Mouse (Mus musculus) cerebellum, postnatal 36 days (tissue): ENCODE data around the gene Flot1.

ENCODE experiments used
- DNase-seq, 2 experiments: peaks; one replicate each; pipeline ENCODE4 v3.0.0; 2021 to 2022; ENCODE audit warnings: mixed read lengths in 2 of 2

The Flot1 gene

DNA sequence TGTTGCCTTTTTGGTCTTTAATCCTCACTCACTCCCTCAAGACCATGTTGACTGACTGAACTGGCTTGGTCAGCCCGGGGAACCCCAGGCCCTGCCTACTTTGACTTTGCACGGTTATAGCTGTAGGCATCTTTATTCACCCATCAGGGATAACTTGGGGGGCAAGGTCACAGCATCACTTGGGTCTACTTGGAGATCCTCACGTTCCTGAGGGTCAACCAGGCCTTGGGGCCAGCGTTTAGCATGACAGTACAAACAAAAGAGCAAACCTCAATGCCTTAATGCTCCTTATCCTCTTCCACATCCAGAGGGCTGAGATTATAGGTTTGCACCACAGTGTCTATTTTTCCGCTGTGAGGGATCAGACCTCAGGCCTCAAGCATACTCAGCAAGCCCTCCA is 10.7 kb upstream of the Flot1 start:
- DNase-seq = no peak

GRCm38 (mm10) chr17:35812736-35813135 is 10.3 kb upstream of the Flot1 start:
- DNase-seq = no peak

GRCm38 (mm10) chr17:35813245-35813647 is 9.8 kb upstream of the Flot1 start:
- DNase-seq = peak; percentile 31 to 47

- no peak for DNase-seq
These were observed 9.4 kb upstream of the Flot1 start for GRCm38 (mm10) chr17:35813653-35814052.

- no peak for DNase-seq
These were observed 8.4 kb upstream of the Flot1 start for GRCm38 (mm10) chr17:35814678-35815077.

- DNase-seq = no peak
These were observed 7.2 kb upstream of the Flot1 start for GRCm38 (mm10) chr17:35815836-35816235.

DNA sequence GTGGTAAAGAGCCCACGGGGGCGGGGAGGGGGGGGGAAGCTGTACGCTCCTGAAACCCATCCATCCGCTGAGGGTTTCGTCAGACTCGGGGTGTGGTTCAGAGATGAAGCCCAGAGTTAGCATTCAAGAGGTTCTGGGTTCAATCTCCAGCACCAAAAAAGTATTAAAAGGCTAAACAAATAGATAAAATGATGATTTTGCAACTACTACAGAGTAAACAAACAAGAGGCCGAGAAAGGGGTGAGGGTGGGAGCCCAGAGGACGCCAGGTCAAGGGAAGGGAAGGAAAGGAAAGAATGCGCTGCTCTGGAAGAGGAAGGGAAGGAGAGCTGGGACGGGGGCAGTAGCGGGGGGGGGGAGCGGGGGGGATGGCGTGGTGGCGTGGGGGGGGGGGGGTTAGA is 6.3 kb upstream of the Flot1 start:
- DNase-seq = no peak

GRCm38 (mm10) chr17:35817226-35817625 is 5.8 kb upstream of the Flot1 start:
- DNase-seq = no peak

DNA sequence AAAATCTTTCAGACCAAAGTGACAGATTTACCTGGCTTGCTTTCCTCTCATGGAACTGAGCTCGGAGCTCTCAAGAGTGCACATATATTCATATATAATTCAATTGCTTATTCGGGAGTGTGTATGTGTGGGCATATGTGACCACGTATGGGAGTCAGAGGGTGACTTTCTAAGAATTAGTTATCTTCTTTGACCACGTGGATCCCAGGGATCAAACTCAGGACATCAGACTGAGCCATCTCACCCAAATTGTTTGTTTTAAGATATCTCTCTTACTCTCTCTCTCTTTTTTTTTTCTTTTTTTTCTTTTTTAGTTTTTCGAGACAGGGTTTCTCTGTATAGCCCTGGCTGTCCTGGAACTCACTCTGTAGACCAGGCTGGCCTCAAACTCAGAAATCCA is 2.9 kb upstream of the Flot1 start:
- no peak for DNase-seq

DNA sequence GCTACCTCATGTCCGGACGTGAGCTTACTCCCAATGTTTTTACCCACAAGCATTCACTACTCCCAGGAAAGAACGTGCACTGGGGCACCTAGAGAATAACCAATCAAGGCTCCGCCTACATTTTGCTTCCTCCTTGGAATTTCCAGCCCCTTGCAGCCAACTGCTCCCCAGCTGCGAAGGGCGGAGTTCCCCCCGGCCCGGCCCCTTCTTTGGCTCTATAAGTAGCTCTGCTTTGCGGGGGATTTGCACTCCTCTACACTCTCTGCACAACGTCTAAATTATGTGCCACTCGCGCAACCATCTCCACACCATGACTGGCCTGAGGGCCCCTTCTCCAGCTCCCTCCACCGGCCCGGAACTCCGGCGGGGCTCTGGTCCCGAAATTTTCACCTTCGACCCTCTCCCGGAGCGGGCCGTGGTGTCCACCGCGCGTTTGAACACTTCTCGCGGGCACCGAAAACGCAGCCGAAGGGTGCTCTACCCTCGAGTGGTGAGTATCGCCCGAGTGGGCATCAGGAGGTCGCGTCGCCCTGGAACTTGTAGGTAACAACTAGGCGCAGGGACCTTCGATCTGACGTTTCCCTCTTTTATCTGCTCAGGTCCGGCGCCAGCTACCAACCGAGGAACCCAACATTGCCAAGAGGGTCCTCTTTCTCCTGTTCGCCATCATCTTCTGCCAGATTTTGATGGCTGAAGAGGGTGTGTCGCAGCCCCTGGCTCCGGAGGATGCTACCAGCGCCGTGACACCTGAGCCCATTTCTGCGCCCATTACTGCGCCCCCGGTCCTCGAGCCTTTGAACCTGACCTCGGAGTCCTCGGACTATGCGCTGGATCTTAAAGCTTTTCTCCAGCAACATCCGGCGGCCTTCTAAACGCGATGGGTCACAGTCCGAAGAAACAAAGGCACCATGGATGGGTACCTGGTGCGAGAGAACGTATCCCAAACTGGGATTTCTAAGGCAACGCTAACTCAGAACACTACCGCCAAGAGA is 1.3 kb upstream of the Flot1 start, which contains the start of gene Ier3:
Gene Ier3, plus strand, starts transcription at position 246 of the 992 bp plus-strand sequence.
- peak; percentile 44 to 54 for DNase-seq

- DNase-seq = no peak
These were observed 466 bp upstream of the Flot1 start for GRCm38 (mm10) chr17:35822564-35822963.

DNA sequence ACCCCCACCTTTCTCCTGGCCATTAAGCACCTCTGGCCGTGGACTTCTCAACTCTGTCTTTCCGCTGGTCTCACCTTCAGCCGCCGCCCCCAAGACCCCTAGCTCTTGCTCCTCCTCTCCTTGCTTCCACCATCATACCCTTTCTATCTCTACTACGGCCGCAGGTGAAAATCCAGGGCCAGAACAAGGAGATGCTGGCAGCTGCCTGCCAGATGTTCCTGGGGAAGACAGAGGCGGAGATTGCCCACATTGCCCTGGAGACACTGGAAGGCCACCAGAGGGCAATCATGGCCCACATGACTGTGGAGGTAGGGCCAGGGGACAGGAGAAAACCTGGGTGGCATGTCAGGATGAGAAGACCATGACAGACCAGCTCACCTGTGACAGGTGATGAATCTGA is 1.4 kb downstream of the Flot1 start:
- DNase-seq = no peak

DNA sequence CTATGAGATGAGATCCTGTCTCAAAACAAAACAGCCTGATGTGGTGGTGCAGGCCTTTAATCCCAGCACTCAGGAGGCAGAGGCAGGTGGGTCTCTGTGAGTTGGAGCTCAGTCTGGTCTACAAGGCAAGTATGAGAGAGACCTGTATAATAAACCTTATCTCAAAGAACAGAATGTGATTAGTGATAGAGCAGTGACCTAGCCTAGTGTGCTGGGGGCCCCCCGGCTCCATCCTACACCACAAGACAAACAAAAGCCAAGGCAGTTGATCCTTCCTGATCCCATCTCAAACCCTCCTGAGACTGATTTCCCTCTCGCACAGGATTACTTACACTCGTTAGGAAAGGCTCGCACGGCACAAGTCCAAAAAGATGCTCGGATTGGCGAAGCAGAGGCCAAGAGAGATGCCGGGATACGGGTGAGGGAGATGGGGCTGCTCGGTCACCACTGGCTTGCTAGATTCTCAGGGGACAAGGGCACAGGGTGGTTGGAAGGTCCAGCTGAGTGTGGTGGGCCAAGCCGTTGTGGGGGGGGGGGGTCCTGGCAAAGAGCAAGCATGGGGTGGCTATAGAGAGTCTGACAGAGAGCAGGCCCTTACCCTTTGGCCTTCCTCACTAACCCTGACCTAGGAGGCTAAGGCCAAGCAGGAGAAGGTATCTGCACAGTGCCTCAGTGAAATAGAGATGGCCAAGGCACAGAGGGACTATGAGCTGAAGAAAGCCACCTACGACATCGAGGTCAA is 2.2 kb downstream of the Flot1 start:
- no peak for DNase-seq

DNA sequence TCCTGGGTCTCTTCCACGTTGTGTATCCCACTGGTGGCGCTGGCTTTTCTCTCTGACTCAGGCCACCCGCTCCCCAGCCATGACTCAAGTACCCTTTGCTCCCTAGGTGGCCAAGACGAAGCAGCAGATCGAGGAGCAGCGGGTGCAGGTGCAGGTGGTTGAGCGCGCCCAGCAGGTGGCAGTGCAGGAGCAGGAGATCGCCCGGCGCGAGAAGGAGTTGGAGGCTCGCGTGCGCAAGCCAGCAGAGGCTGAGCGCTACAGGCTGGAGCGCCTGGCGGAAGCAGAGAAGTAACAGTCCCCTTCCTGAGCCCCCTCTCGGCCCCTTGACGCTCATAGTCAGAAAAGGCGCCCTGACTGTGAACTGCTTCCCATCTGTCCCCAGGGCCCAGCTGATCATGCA is 6.7 kb downstream of the Flot1 start:
- DNase-seq = peak; percentile 80 to 84

- DNase-seq = no peak
These were observed 9.6 kb downstream of the Flot1 start for GRCm38 (mm10) chr17:35832400-35833238.

DNA sequence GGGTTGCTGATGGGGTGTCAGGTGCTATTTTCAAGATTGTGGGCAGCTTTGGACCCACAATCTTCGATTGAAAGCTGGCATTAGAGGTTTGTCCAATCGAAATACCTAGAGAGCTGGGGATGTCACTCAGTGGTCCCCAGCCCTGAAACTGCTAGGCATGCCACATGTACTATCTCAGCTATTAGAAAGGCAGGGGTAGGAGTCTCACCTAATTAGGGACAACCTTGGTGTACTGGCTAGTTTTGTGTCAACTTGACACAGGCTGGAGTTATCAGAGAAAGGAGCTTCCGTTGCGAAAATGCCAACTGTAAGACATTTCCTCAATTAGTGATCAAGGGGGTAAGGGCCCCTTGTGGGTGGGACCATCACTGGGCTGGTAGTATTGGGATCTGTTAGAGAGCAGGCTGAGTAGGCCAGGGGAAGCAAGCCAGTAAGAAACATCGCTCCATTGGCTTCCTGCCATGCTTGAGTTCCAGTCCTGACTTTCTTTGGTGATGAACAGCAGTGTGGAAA is 10.3 kb downstream of the Flot1 start:
- DNase-seq = no peak

DNA sequence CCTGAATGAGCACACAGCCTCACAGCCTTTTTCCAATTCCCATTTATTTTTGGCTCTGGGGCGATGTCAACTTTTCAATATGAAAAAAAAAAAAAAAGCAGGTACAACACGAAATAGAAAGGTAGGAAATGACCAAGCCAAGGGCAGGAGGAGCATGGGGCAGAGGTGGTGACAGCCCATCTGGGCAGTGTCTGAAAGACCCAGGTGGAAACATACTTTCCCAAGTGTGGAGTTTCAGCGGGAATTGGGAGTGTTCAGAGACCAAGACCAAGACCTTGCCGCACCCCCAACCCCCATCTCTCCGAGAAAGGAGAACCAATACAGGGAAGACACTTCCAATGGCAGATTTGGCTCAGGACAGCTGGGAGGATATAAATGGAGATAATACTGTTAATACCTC is 10.9 kb downstream of the Flot1 start:
- DNase-seq = no peak

DNA sequence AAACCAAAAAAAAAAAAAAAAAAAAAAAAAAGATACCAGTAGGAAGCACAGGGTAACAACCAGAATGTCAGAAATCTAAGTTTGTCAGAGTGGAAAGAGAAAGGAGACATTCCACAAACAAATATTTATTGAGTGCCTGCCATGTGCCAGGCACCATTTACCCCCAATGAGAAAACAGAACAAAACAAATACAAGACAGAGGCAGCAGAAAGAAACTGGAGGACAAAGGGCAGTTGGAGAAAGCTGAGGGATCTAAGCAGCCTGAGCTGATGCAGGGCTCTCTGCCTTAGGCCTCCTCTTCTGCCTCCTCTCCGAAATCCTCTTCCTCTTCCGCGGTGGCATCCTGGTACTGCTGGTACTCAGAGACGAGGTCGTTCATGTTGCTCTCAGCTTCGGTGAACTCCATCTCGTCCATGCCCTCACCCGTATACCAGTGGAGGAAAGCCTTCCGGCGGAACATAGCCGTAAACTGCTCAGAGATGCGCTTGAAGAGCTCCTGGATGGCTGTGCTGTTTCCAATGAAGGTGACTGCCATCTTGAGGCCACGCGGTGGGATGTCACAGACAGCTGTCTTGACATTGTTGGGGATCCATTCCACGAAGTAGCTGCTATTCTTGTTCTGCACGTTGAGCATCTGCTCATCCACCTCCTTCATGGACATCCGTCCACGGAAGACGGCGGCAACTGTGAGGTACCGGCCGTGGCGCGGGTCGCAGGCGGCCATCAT is 11.8 kb downstream of the Flot1 start:
- DNase-seq = peak; percentile 29 to 37

DNA sequence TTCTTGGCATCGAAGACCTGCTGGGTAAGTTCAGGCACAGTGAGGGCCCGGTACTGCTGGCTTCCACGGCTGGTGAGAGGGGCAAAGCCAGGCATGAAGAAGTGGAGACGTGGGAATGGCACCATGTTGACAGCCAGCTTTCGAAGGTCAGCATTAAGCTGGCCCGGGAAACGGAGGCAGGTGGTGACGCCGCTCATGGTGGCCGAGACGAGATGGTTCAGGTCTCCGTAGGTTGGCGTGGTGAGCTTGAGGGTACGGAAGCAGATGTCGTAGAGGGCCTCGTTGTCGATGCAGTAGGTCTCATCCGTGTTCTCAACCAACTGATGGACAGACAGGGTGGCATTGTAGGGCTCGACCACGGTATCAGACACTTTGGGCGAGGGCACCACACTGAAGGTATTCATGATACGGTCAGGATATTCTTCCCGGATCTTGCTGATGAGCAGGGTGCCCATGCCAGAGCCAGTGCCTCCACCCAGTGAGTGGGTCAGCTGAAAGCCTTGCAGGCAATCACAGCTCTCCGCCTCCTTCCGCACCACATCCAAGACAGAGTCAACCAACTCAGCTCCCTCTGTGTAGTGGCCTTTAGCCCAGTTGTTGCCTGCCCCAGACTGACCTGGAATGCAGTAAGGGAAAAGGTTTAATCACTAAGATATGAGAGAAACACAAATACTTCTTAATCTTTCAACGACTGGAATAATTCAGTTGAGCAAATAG is 12.6 kb downstream of the Flot1 start:
- peak; percentile 16 to 34 for DNase-seq

- peak; percentile 87 to 93 for DNase-seq
These were observed 13.3 kb downstream of the Flot1 start for GRCm38 (mm10) chr17:35836178-35836965.
